In genomic region chr6:48677492-48678345, GRCm38 (mm10) we compare ENCODE assay signal across 22 mouse cellular contexts. TPM values are rescaled to one million over a fixed set of nuclear protein-coding genes. Genes with fewer than 3 reads are reported as not detected.
A peak's percentile ranks its signal among the peaks of the same experiment; 100 is the strongest.
DNase-seq lines count a peak whose midpoint lies in the region; ATAC-seq and TF ChIP-seq lines count a peak whose summit lies in the region.
"Had no signal": no experiment of that assay in that cellular context is flagged by ENCODE, and none has a peak within 500 bp of the region (broad histone marks: within the 10 kb centered on the region; RNA-seq: fewer than 3 reads in every experiment).

No protein-coding gene starts in this region.

- no peak overlapping the region for H3K4me3 ChIP-seq in heart, embryonic 13.5 days
- no peak overlapping the region for H3K4me3 ChIP-seq in lung, embryonic 16.5 days (ENCODE audit: low read length)
- no peak overlapping the region for H3K4me3 ChIP-seq in lung, adult 2 months (replicated peaks; ENCODE audit: extremely low read depth, low read depth, low read length)
- no peak overlapping the region; the same call in 1 of the 2 replicates for H3K4me3 ChIP-seq in brown adipose tissue, adult 24 weeks (ENCODE audit: insufficient read depth, low read depth, low read length)
- H3K4me3 ChIP-seq in gastrocnemius, adult 2 months, result no peak overlapping the region
- H3K4me3 ChIP-seq: hindbrain, embryonic 15.5 days; stomach, embryonic 15.5 days had no signal

- H3K9ac ChIP-seq in heart, embryonic 13.5 days, result no peak overlapping the region
- H3K9ac ChIP-seq in lung, embryonic 16.5 days (ENCODE audit: low read length), result no peak overlapping the region
- H3K9ac ChIP-seq: hindbrain, embryonic 15.5 days; stomach, embryonic 15.5 days had no signal

- WGBS in heart, embryonic 13.5 days, result 86% methylated on average over 17 of the region's 17 CpGs
- 88% methylated on average over 17 of the region's 17 CpGs for WGBS in lung, embryonic 16.5 days
- WGBS in lung, adult 2 months, result 86% methylated on average over 17 of the region's 17 CpGs

- TF ChIP-seq CTCF in lung, adult 2 months (IDR thresholded peaks at IDR 0.05; ENCODE audit: insufficient read depth, low read length), result no peak
- no peak for TF ChIP-seq CTCF in gastrocnemius, adult 2 months (IDR thresholded peaks at IDR 0.05)

- H3K4me2 ChIP-seq in heart, embryonic 13.5 days, result 0 out of 2 replicates have a peak overlapping the region, but pooled peaks have one; percentile 66
- H3K4me2 ChIP-seq in lung, embryonic 16.5 days (ENCODE audit: low read depth, low read length), result peak overlapping the region; percentile 50; the same call in 1 of the 2 replicates
- H3K4me2 ChIP-seq: heart, embryonic 11.5 days; hindbrain, embryonic 15.5 days; midbrain, embryonic 11.5 days; stomach, embryonic 15.5 days had no signal

- intact Hi-C loops in heart, postnatal 10 days (cut with DNase I), result no loop called here
- intact Hi-C loops in gastrocnemius, adult 2 months (cut with DNase I), result no loop called here

- no peak overlapping the region for H3K27ac ChIP-seq in heart, embryonic 13.5 days (replicated peaks)
- no peak overlapping the region for H3K27ac ChIP-seq in lung, embryonic 16.5 days (ENCODE audit: low read length)
- peak overlapping the region; percentile 30; the same call in 1 of the 2 replicates for H3K27ac ChIP-seq in brown adipose tissue, adult 24 weeks (replicated peaks; ENCODE audit: low read depth, low read length)
- no peak overlapping the region for H3K27ac ChIP-seq in gastrocnemius, adult 2 months
- H3K27ac ChIP-seq: hindbrain, embryonic 15.5 days; stomach, embryonic 15.5 days had no signal

- TF ChIP-seq POLR2A in lung, adult 2 months (IDR thresholded peaks at IDR 0.05; ENCODE audit: borderline replicate concordance, extremely low read depth, low read depth, low read length), result no peak

- no peaks in the 10 kb centered on the region for H3K9me3 ChIP-seq in heart, embryonic 13.5 days
- no peaks in the 10 kb centered on the region for H3K9me3 ChIP-seq in lung, embryonic 16.5 days (ENCODE audit: control insufficient read depth, low read length)
- H3K9me3 ChIP-seq: hindbrain, embryonic 15.5 days; stomach, embryonic 15.5 days had no signal

- no peaks in the 10 kb centered on the region for H3K27me3 ChIP-seq in heart, embryonic 13.5 days (replicated peaks)
- H3K27me3 ChIP-seq in lung, embryonic 16.5 days (ENCODE audit: control insufficient read depth, insufficient read depth, low read depth, low read length), result no peaks in the 10 kb centered on the region
- H3K27me3 ChIP-seq: hindbrain, embryonic 15.5 days; stomach, embryonic 15.5 days had no signal

- no peaks in the 10 kb centered on the region; the same call in 1 of the 2 replicates for H3K36me3 ChIP-seq in heart, embryonic 13.5 days
- 0 out of 2 replicates have a peak, but pooled peaks cover 2% of the 10 kb centered on the region for H3K36me3 ChIP-seq in lung, embryonic 16.5 days (ENCODE audit: control insufficient read depth, insufficient read depth, low read length)
- H3K36me3 ChIP-seq: hindbrain, embryonic 15.5 days; stomach, embryonic 15.5 days had no signal

- DNase-seq in heart, postnatal 10 days, result no peak
- no peak for DNase-seq in lung, adult 2 months
- DNase-seq in CD4-positive helper T cell, adult 2 months (ENCODE audit: low read depth, low spot score), result peak; percentile 56
- DNase-seq in gastrocnemius, adult 2 months, result no peak
- DNase-seq in kidney, postnatal 25 days, result no peak
- DNase-seq: adrenal gland, adult 8-10 months; gastrocnemius, postnatal 36 days; lung, adult 18-20 months; lung, postnatal 4 days; spleen, adult 18-20 months had no signal

- H3K4me1 ChIP-seq in heart, embryonic 13.5 days, result peaks cover 5% of the 10 kb centered on the region; the same call in 1 of the 2 replicates
- no peaks in the 10 kb centered on the region for H3K4me1 ChIP-seq in lung, embryonic 16.5 days (replicated peaks; ENCODE audit: control insufficient read depth, insufficient read depth, low read length)
- H3K4me1 ChIP-seq in lung, adult 2 months (ENCODE audit: control insufficient read depth, insufficient read depth, low read length), result peaks cover 4% of the 10 kb centered on the region
- H3K4me1 ChIP-seq in brown adipose tissue, adult 24 weeks (ENCODE audit: control insufficient read depth, insufficient read depth, insufficient read length, low read length), result peaks cover 8% of the 10 kb centered on the region; the same call in 1 of the 2 replicates
- H3K4me1 ChIP-seq: stomach, embryonic 15.5 days had no signal

- no peak for ATAC-seq in heart, embryonic 13.5 days (ENCODE audit: extremely low read depth, insufficient number of reproducible peaks, low FRiP score, low TSS enrichment)
- no peak for ATAC-seq in lung, embryonic 16.5 days (ENCODE audit: low read depth)
- ATAC-seq: forebrain, embryonic 16.5 days; intestine, embryonic 16.5 days had no signal

RNA-seq across cellular contexts. Expression of gene Gimap9, which starts 1.8 kb away (rescaled TPM):
- polyA plus RNA-seq in heart, embryonic 13.5 days (2015; fragmentation: Nextera tagmentation; extraction: Ambion mirVana), result 7.5 and 8.7 TPM in 2 replicates
- total RNA-seq in heart, postnatal 10 days (2021), result 1 to 10 TPM; 6.0 to 7.5 TPM
- 14.2 and 14.6 TPM in 2 replicates for polyA plus RNA-seq in lung, embryonic 16.5 days (2015; fragmentation: Nextera tagmentation; extraction: Ambion mirVana)
- polyA plus RNA-seq in lung, adult 2 months (2012; rRNA removed), result 2.8 and 5.2 TPM in 2 replicates
- polyA plus RNA-seq in brown adipose tissue, adult 24 weeks (2012; ENCODE audit: insufficient read depth, insufficient read length, missing spikeins), result 2.5 and 5.9 TPM in 2 replicates
- total RNA-seq in gastrocnemius, adult 2 months (2021), result 1 to 10 TPM; 1.1 to 1.2 TPM

RNA-seq across cellular contexts. Expression of gene Gimap4, which starts 6.6 kb away (rescaled TPM):
- 18.4 and 19.1 TPM in 2 replicates for polyA plus RNA-seq in heart, embryonic 13.5 days (2015; fragmentation: Nextera tagmentation; extraction: Ambion mirVana)
- total RNA-seq in heart, postnatal 10 days (2021), result 10 to 100 TPM; 46.9 to 57.4 TPM
- 53.8 and 58.5 TPM in 2 replicates for polyA plus RNA-seq in lung, embryonic 16.5 days (2015; fragmentation: Nextera tagmentation; extraction: Ambion mirVana)
- 40.8 and 58.9 TPM in 2 replicates for polyA plus RNA-seq in lung, adult 2 months (2012; rRNA removed)
- polyA plus RNA-seq in brown adipose tissue, adult 24 weeks (2012; ENCODE audit: insufficient read depth, insufficient read length, missing spikeins), result 13.3 and 27.1 TPM in 2 replicates
- total RNA-seq in gastrocnemius, adult 2 months (2021), result 1 to 10 TPM; 3.6 to 5.5 TPM

RNA-seq across cellular contexts. Expression of gene Gimap6, which starts 30.3 kb away (rescaled TPM):
- polyA plus RNA-seq in heart, embryonic 13.5 days (2015; fragmentation: Nextera tagmentation; extraction: Ambion mirVana), result 33.4 TPM in 2 replicates
- 10 to 100 TPM; 73.8 to 74.5 TPM for total RNA-seq in heart, postnatal 10 days (2021)
- 50.6 and 54.7 TPM in 2 replicates for polyA plus RNA-seq in lung, embryonic 16.5 days (2015; fragmentation: Nextera tagmentation; extraction: Ambion mirVana)
- polyA plus RNA-seq in lung, adult 2 months (2012; rRNA removed), result 23.5 and 40.1 TPM in 2 replicates
- 27.2 and 40.0 TPM in 2 replicates for polyA plus RNA-seq in brown adipose tissue, adult 24 weeks (2012; ENCODE audit: insufficient read depth, insufficient read length, missing spikeins)
- total RNA-seq in gastrocnemius, adult 2 months (2021), result 10 to 100 TPM in 1 of 2 experiments, 1 to 10 TPM in 1; 8.4 to 13.8 TPM

RNA-seq across cellular contexts. Expression of gene Gimap8, which starts 30.7 kb away (rescaled TPM):
- polyA plus RNA-seq in heart, embryonic 13.5 days (2015; fragmentation: Nextera tagmentation; extraction: Ambion mirVana), result 1.1 and 1.2 TPM in 2 replicates
- 10 to 100 TPM; 11.0 to 14.0 TPM for total RNA-seq in heart, postnatal 10 days (2021)
- 5.9 and 6.1 TPM in 2 replicates for polyA plus RNA-seq in lung, embryonic 16.5 days (2015; fragmentation: Nextera tagmentation; extraction: Ambion mirVana)
- 11.4 and 15.2 TPM in 2 replicates for polyA plus RNA-seq in lung, adult 2 months (2012; rRNA removed)
- 3.4 and 5.1 TPM in 2 replicates for polyA plus RNA-seq in brown adipose tissue, adult 24 weeks (2012; ENCODE audit: insufficient read depth, insufficient read length, missing spikeins)
- 1 to 10 TPM; 2.4 to 3.2 TPM for total RNA-seq in gastrocnemius, adult 2 months (2021)

RNA-seq across cellular contexts. Expression of gene Gm28053, which starts 40.7 kb away (rescaled TPM):
- polyA plus RNA-seq in heart, embryonic 13.5 days (2015; fragmentation: Nextera tagmentation; extraction: Ambion mirVana), result 3.7 and 5.0 TPM in 2 replicates
- total RNA-seq in heart, postnatal 10 days (2021), result 1 to 10 TPM; 5.0 to 6.6 TPM
- 3.6 and 4.6 TPM in 2 replicates for polyA plus RNA-seq in lung, embryonic 16.5 days (2015; fragmentation: Nextera tagmentation; extraction: Ambion mirVana)
- 1.8 TPM in 1 of 2 replicates, not detected in the other for polyA plus RNA-seq in lung, adult 2 months (2012; rRNA removed)
- polyA plus RNA-seq in brown adipose tissue, adult 24 weeks (2012; ENCODE audit: insufficient read depth, insufficient read length, missing spikeins), result not detected in 2 replicates
- total RNA-seq in gastrocnemius, adult 2 months (2021), result under 1 TPM in 1 of 2 experiments, not detected in 1; 0.84 TPM
- total RNA-seq: gastrocnemius, postnatal 36 days had no signal
- polyA plus RNA-seq: embryonic facial prominence, embryonic 14.5 days; forebrain, embryonic 16.5 days; limb, embryonic 11.5 days; neural tube, embryonic 14.5 days had no signal
